ENCODE assay signal across 8 mouse cellular contexts in the genomic region with DNA sequence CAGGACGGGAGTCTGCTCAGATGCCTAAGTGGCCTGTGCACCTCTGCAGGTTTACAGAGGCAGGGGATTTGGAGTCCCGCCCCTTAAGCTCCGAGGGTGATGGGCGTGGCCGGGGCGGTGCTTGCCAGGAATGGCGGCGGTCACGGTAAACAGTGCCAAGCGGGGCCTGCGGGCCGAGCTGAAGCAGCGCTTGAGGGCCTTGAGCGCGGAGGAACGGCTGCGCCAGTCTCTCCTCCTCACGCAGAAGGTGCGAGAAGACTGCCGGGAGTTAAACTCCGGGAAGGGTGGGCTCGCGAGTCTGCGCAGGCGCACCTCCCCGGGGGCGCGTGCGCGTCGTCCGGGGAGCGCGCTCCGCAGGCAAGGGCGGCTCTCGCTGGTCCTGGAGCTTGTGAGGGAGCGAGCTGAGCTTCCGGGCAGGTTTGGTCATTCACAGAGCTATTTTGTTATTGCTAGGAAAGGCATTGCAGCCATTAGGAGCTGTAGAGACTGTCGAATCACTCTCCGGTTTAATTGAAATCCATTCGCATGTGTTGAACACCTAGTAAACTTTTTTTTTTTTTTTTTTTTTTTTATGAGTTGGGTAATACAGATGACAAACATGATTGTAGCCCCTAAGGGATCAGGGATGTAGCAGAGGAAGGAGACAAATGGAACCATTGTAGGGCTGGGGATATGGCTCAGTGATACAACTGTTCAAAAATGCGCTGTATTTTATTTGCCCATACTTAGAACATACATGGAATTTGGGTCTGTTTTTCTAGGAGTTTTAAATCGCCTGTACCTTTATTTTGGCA. TPM values are rescaled to one million over a fixed set of nuclear protein-coding genes. Genes with fewer than 3 reads are reported as not detected.
DNase-seq lines count a peak whose midpoint lies in the region; ATAC-seq and TF ChIP-seq lines count a peak whose summit lies in the region.
"Not testable (repeated sequence)": the region's sequence is repeated elsewhere in the genome, so short reads cannot be mapped to it uniquely, and the experiment has no call there.

No protein-coding gene starts in this region.

- H3K4me2 ChIP-seq in forebrain, embryonic 13.5 days, result peak overlapping the region; percentile 51
- peak overlapping the region; percentile 59 for H3K4me2 ChIP-seq in heart, embryonic 16.5 days (ENCODE audit: low read depth, low read length)

- peak; percentile 22 for DNase-seq in CD4-positive, CD25-positive, alpha-beta regulatory T cell, adult 2 months (ENCODE audit: low read depth, low spot score)
- DNase-seq in kidney, postnatal 10 days, result peak; percentile 88
- peak; percentile 30 for DNase-seq in liver, adult 2 months (ENCODE audit: extremely low read depth, low read depth, low spot score)
- DNase-seq in monocyte, adult 2 months (ENCODE audit: low read depth in 1 of 2, low spot score in 2 of 2), result peak; percentile 54 to 84
- peak; percentile 78 for DNase-seq in spleen, postnatal 36 days (ENCODE audit: low spot score in 2 of 2)

- H3K36me3 ChIP-seq in forebrain, embryonic 13.5 days (ENCODE audit: poor library complexity, severe bottlenecking); heart, embryonic 16.5 days (ENCODE audit: control insufficient read depth, insufficient read depth); liver, adult 2 months (ENCODE audit: control insufficient read depth, insufficient read depth, low read length): not testable (repeated sequence)

- H3K9ac ChIP-seq in forebrain, embryonic 13.5 days, result peak overlapping the region; percentile 37; the same call in 1 of the 2 replicates
- H3K9ac ChIP-seq in heart, embryonic 16.5 days (ENCODE audit: low read length), result peak overlapping the region; percentile 34; the same call in 1 of the 2 replicates
- peak overlapping the region; percentile 85 for H3K9ac ChIP-seq in liver, adult 2 months (ENCODE audit: low read depth, low read length)

- TF ChIP-seq POLR2A in liver, adult 2 months (IDR thresholded peaks at IDR 0.05; ENCODE audit: extremely low read depth, insufficient read depth, low read length), result not testable (repeated sequence)

- not testable (repeated sequence) for H3K27me3 ChIP-seq in forebrain, embryonic 13.5 days; heart, embryonic 16.5 days (ENCODE audit: control insufficient read depth, insufficient read depth, low read length); liver, adult 2 months (ENCODE audit: control insufficient read depth, insufficient read depth, low read length)

- not testable (repeated sequence) for TF ChIP-seq CTCF in liver, adult 2 months (IDR thresholded peaks at IDR 0.05; ENCODE audit: low read depth, low read length)

- WGBS in forebrain, embryonic 13.5 days, result 4% methylated on average over 23 of the region's 44 CpGs
- 2% methylated on average over 16 of the region's 44 CpGs for WGBS in heart, embryonic 16.5 days
- WGBS in liver, adult 2 months, result 1% methylated on average over 27 of the region's 44 CpGs

- ATAC-seq in forebrain, embryonic 13.5 days, result peak; percentile 95
- ATAC-seq in heart, embryonic 16.5 days (replicated peaks; ENCODE audit: extremely low read depth, insufficient read depth, low FRiP score), result peak; percentile 94

- H3K27ac ChIP-seq in brown adipose tissue, adult 24 weeks (replicated peaks; ENCODE audit: low read depth, low read length), result peak overlapping the region; percentile 84
- H3K27ac ChIP-seq in forebrain, embryonic 13.5 days, result peak overlapping the region; percentile 61; the same call in 1 of the 2 replicates
- peak overlapping the region; percentile 65 for H3K27ac ChIP-seq in heart, embryonic 16.5 days (ENCODE audit: low read length)
- H3K27ac ChIP-seq in liver, adult 2 months (replicated peaks; ENCODE audit: insufficient read depth, low read depth, low read length), result peak overlapping the region; percentile 90

- not testable (repeated sequence) for H3K9me3 ChIP-seq in forebrain, embryonic 13.5 days (replicated peaks); heart, embryonic 16.5 days (replicated peaks; ENCODE audit: control insufficient read depth, low read length)

- H3K4me3 ChIP-seq in brown adipose tissue, adult 24 weeks (ENCODE audit: insufficient read depth, low read depth, low read length), result peak overlapping the region; percentile 58
- peak overlapping the region; percentile 28 for H3K4me3 ChIP-seq in forebrain, embryonic 13.5 days
- H3K4me3 ChIP-seq in heart, embryonic 16.5 days (ENCODE audit: low read length), result peak overlapping the region; percentile 38
- H3K4me3 ChIP-seq in liver, adult 2 months (ENCODE audit: insufficient read depth, low read depth, low read length), result peak overlapping the region; percentile 71

- H3K4me1 ChIP-seq in brown adipose tissue, adult 24 weeks (ENCODE audit: control insufficient read depth, insufficient read depth, insufficient read length, low read length); forebrain, embryonic 13.5 days; heart, embryonic 16.5 days (ENCODE audit: control insufficient read depth, insufficient read depth, low read length); liver, adult 2 months (ENCODE audit: control insufficient read depth, insufficient read depth, low read length): not testable (repeated sequence)

- H3K79me2 ChIP-seq in liver, adult 2 months (ENCODE audit: control insufficient read depth, insufficient read depth, low read length), result not testable (repeated sequence)

RNA-seq across cellular contexts. Expression of gene Mthfs, which starts 0.8 kb away (rescaled TPM):
- polyA plus RNA-seq in brown adipose tissue, adult 24 weeks (2012; ENCODE audit: insufficient read depth, insufficient read length, missing spikeins), result 29.8 and 30.1 TPM in 2 replicates
- polyA plus RNA-seq in forebrain, embryonic 13.5 days (2015; fragmentation: Nextera tagmentation; extraction: Ambion mirVana), result 14.4 and 17.4 TPM in 2 replicates
- polyA plus RNA-seq in heart, embryonic 16.5 days (2015; fragmentation: Nextera tagmentation; extraction: Ambion mirVana), result 17.3 and 18.2 TPM in 2 replicates
- 60.2 and 73.8 TPM in 2 replicates for total RNA-seq in liver, adult 2 months (2014; rRNA removed)
- 33.1 and 33.4 TPM in 2 replicates for polyA plus RNA-seq in liver, adult 2 months (2012; rRNA removed)

RNA-seq across cellular contexts. Expression of gene Gm29094, which starts 12.1 kb away (rescaled TPM):
- not detected in 2 replicates for polyA plus RNA-seq in brown adipose tissue, adult 24 weeks (2012; ENCODE audit: insufficient read depth, insufficient read length, missing spikeins)
- not detected in 2 replicates for polyA plus RNA-seq in forebrain, embryonic 13.5 days (2015; fragmentation: Nextera tagmentation; extraction: Ambion mirVana)
- 0.37 TPM in 1 of 2 replicates, not detected in the other for polyA plus RNA-seq in heart, embryonic 16.5 days (2015; fragmentation: Nextera tagmentation; extraction: Ambion mirVana)
- 0.40 TPM in 1 of 2 replicates, not detected in the other for total RNA-seq in liver, adult 2 months (2014; rRNA removed)
- not detected in 2 replicates for polyA plus RNA-seq in liver, adult 2 months (2012; rRNA removed)

RNA-seq across cellular contexts. Expression of gene Bcl2a1b, which starts 12.3 kb away (rescaled TPM):
- polyA plus RNA-seq in brown adipose tissue, adult 24 weeks (2012; ENCODE audit: insufficient read depth, insufficient read length, missing spikeins), result 3.8 and 5.2 TPM in 2 replicates
- polyA plus RNA-seq in forebrain, embryonic 13.5 days (2015; fragmentation: Nextera tagmentation; extraction: Ambion mirVana), result not detected in 2 replicates
- 2.3 and 4.6 TPM in 2 replicates for polyA plus RNA-seq in heart, embryonic 16.5 days (2015; fragmentation: Nextera tagmentation; extraction: Ambion mirVana)
- total RNA-seq in liver, adult 2 months (2014; rRNA removed), result 1.8 and 3.8 TPM in 2 replicates
- polyA plus RNA-seq in liver, adult 2 months (2012; rRNA removed), result 0.31 and 0.56 TPM in 2 replicates

Comparison
In these comparisons a context has a peak if more than half of its experiments do, and no peak if none do; other contexts are left out.
1. Peak in every context shown above with its lines: DNase-seq, ATAC-seq, H3K4me3 ChIP-seq and H3K27ac ChIP-seq.
2. DNase-seq: peak in every context shown above with its lines; median percentile 88 in kidney, postnatal 10 days; 78 in spleen, postnatal 36 days; 69 in monocyte, adult 2 months; 30 in liver, adult 2 months; 22 in CD4-positive, CD25-positive, alpha-beta regulatory T cell, adult 2 months.
3. H3K9ac ChIP-seq: peak in every context shown above with its lines; median percentile 85 in liver, adult 2 months; 37 in forebrain, embryonic 13.5 days; 34 in heart, embryonic 16.5 days.